In genomic region chr5:143423899-143424519, GRCm38 (mm10) we compare ENCODE assay signal across 10 mouse cellular contexts. TPM values are rescaled to one million over a fixed set of nuclear protein-coding genes. Genes with fewer than 3 reads are reported as not detected.
A peak's percentile ranks its signal among the peaks of the same experiment; 100 is the strongest.
DNase-seq lines count a peak whose midpoint lies in the region; ATAC-seq lines count a peak whose summit lies in the region.
"Had no signal": no experiment of that assay in that cellular context is flagged by ENCODE, and none has a peak within 500 bp of the region (broad histone marks: within the 10 kb centered on the region; RNA-seq: fewer than 3 reads in every experiment).

No protein-coding gene starts in this region.

- H3K27me3 ChIP-seq in hindbrain, embryonic 14.5 days (ENCODE audit: control insufficient read depth, insufficient read depth, low read length): no peaks in the 10 kb centered on the region
- H3K27me3 ChIP-seq in hindbrain, embryonic 16.5 days (replicated peaks; ENCODE audit: control insufficient read depth, insufficient read depth, low read length): no peaks in the 10 kb centered on the region
- no peaks in the 10 kb centered on the region for H3K27me3 ChIP-seq in heart, embryonic 14.5 days (ENCODE audit: control insufficient read depth, insufficient read depth, low read length)
- no peaks in the 10 kb centered on the region for H3K27me3 ChIP-seq in stomach, embryonic 16.5 days (ENCODE audit: control insufficient read depth, insufficient read depth, low read length)
- H3K27me3 ChIP-seq: embryonic facial prominence, embryonic 13.5 days; neural tube, embryonic 13.5 days had no signal

- peaks cover 37% of the 10 kb centered on the region for H3K36me3 ChIP-seq in hindbrain, embryonic 14.5 days (replicated peaks; ENCODE audit: control insufficient read depth, insufficient read depth)
- H3K36me3 ChIP-seq in hindbrain, embryonic 16.5 days (ENCODE audit: control insufficient read depth, insufficient read depth, low read length): peaks cover 17% of the 10 kb centered on the region
- H3K36me3 ChIP-seq in heart, embryonic 14.5 days (ENCODE audit: control insufficient read depth, insufficient read depth, low read length): peaks cover 43% of the 10 kb centered on the region
- peaks cover 21% of the 10 kb centered on the region for H3K36me3 ChIP-seq in stomach, embryonic 16.5 days (ENCODE audit: control insufficient read depth, insufficient read depth, low read length)

- WGBS in hindbrain, embryonic 14.5 days: 38% methylated on average over 6 of the region's 6 CpGs
- 35% methylated on average over 6 of the region's 6 CpGs for WGBS in hindbrain, embryonic 16.5 days
- WGBS in heart, embryonic 14.5 days: 26% methylated on average over 6 of the region's 6 CpGs
- 19% methylated on average over 6 of the region's 6 CpGs for WGBS in stomach, embryonic 16.5 days

- no peaks in the 10 kb centered on the region for H3K4me1 ChIP-seq in hindbrain, embryonic 14.5 days (replicated peaks; ENCODE audit: control insufficient read depth, insufficient read depth, low read length)
- no peaks in the 10 kb centered on the region for H3K4me1 ChIP-seq in hindbrain, embryonic 16.5 days (ENCODE audit: control insufficient read depth, insufficient read depth, low read depth, low read length)
- H3K4me1 ChIP-seq in heart, embryonic 14.5 days (ENCODE audit: control insufficient read depth in 2 of 2, insufficient read depth in 2 of 2, low read length in 2 of 2): no peaks in the 10 kb centered on the region
- H3K4me1 ChIP-seq in stomach, embryonic 16.5 days (ENCODE audit: control insufficient read depth, insufficient read depth, low read length): no peaks in the 10 kb centered on the region
- H3K4me1 ChIP-seq: embryonic facial prominence, embryonic 13.5 days; neural tube, embryonic 13.5 days had no signal

- no peak overlapping the region for H3K4me3 ChIP-seq in hindbrain, embryonic 14.5 days (replicated peaks; ENCODE audit: low read length)
- no peak overlapping the region for H3K4me3 ChIP-seq in hindbrain, embryonic 16.5 days (ENCODE audit: low read length)
- no peak overlapping the region for H3K4me3 ChIP-seq in heart, embryonic 14.5 days (ENCODE audit: control insufficient read depth in 1 of 2, insufficient read depth in 1 of 2, low read depth in 1 of 2, low read length in 2 of 2)
- H3K4me3 ChIP-seq in stomach, embryonic 16.5 days (replicated peaks; ENCODE audit: low read length): no peak overlapping the region
- H3K4me3 ChIP-seq: embryonic facial prominence, embryonic 13.5 days; neural tube, embryonic 13.5 days had no signal

- H3K9ac ChIP-seq in hindbrain, embryonic 14.5 days: no peak overlapping the region
- H3K9ac ChIP-seq in hindbrain, embryonic 16.5 days (ENCODE audit: low read depth, low read length): no peak overlapping the region
- no peak overlapping the region for H3K9ac ChIP-seq in heart, embryonic 14.5 days (ENCODE audit: low read length)
- no peak overlapping the region for H3K9ac ChIP-seq in stomach, embryonic 16.5 days (ENCODE audit: low read length)
- H3K9ac ChIP-seq: embryonic facial prominence, embryonic 13.5 days; neural tube, embryonic 13.5 days had no signal

- H3K27ac ChIP-seq in hindbrain, embryonic 14.5 days: no peak overlapping the region
- no peak overlapping the region for H3K27ac ChIP-seq in hindbrain, embryonic 16.5 days (ENCODE audit: low read depth, low read length)
- no peak overlapping the region for H3K27ac ChIP-seq in heart, embryonic 14.5 days (replicated peaks in 1 of 2; ENCODE audit: control insufficient read depth in 1 of 2, insufficient read depth in 1 of 2, low read depth in 2 of 2, low read length in 2 of 2)
- no peak overlapping the region for H3K27ac ChIP-seq in stomach, embryonic 16.5 days (ENCODE audit: low read length)
- H3K27ac ChIP-seq: embryonic facial prominence, embryonic 13.5 days; neural tube, embryonic 13.5 days had no signal

- ATAC-seq in hindbrain, embryonic 14.5 days (ENCODE audit: low FRiP score): no peak
- no peak for ATAC-seq in hindbrain, embryonic 16.5 days
- peak; percentile 43; the same call in 1 of the 2 replicates for ATAC-seq in heart, embryonic 14.5 days (ENCODE audit: insufficient number of reproducible peaks, insufficient read depth, low FRiP score, low read depth)
- ATAC-seq in stomach, embryonic 16.5 days (ENCODE audit: insufficient read depth, low FRiP score): 0 out of 2 replicates have a peak, but pooled peaks have one; percentile 33

- no peaks in the 10 kb centered on the region for H3K9me3 ChIP-seq in hindbrain, embryonic 14.5 days (ENCODE audit: control insufficient read depth, low read length)
- H3K9me3 ChIP-seq in hindbrain, embryonic 16.5 days (ENCODE audit: control insufficient read depth, low read length): no peaks in the 10 kb centered on the region
- H3K9me3 ChIP-seq in heart, embryonic 14.5 days (ENCODE audit: control insufficient read depth, low read length): no peaks in the 10 kb centered on the region
- no peaks in the 10 kb centered on the region for H3K9me3 ChIP-seq in stomach, embryonic 16.5 days (replicated peaks; ENCODE audit: control insufficient read depth, low read length)
- H3K9me3 ChIP-seq: embryonic facial prominence, embryonic 13.5 days; neural tube, embryonic 13.5 days had no signal

- DNase-seq in hindbrain, embryonic 14.5 days (ENCODE audit: low spot score): peak; percentile 64
- peak; percentile 79 for DNase-seq in NIH3T3 (ENCODE audit: low read depth)
- peak; percentile 78 to 87 for DNase-seq in cerebellum, postnatal 10 days
- DNase-seq in layer of hippocampus, adult 9-10 months (ENCODE audit: low spot score): peak; percentile 26
- DNase-seq in lung, postnatal 4 days: peak; percentile 42 to 77

- H3K4me2 ChIP-seq in hindbrain, embryonic 14.5 days (replicated peaks): no peak overlapping the region
- no peak overlapping the region for H3K4me2 ChIP-seq in hindbrain, embryonic 16.5 days (ENCODE audit: low read length)
- no peak overlapping the region for H3K4me2 ChIP-seq in heart, embryonic 14.5 days (ENCODE audit: low read length)
- no peak overlapping the region for H3K4me2 ChIP-seq in stomach, embryonic 16.5 days (ENCODE audit: low read depth, low read length)
- H3K4me2 ChIP-seq: embryonic facial prominence, embryonic 13.5 days; neural tube, embryonic 13.5 days had no signal

RNA-seq across cellular contexts. Expression of gene Kdelr2, which starts 20.4 kb away (rescaled TPM):
- polyA plus RNA-seq in hindbrain, embryonic 14.5 days (2014; fragmentation: Nextera tagmentation; extraction: Ambion mirVana): 146 and 147 TPM in 2 replicates
- 123 and 138 TPM in 2 replicates for polyA plus RNA-seq in hindbrain, embryonic 16.5 days (2015; fragmentation: Nextera tagmentation; extraction: Ambion mirVana)
- 228 and 254 TPM in 2 replicates for polyA plus RNA-seq in heart, embryonic 14.5 days (2014; fragmentation: Nextera tagmentation; extraction: Ambion mirVana)
- 364 and 376 TPM in 2 replicates for polyA plus RNA-seq in stomach, embryonic 16.5 days (2015; fragmentation: Nextera tagmentation; extraction: Ambion mirVana)

RNA-seq across cellular contexts. Expression of gene Daglb, which starts 40.4 kb away (rescaled TPM):
- 17.1 and 17.5 TPM in 2 replicates for polyA plus RNA-seq in hindbrain, embryonic 14.5 days (2014; fragmentation: Nextera tagmentation; extraction: Ambion mirVana)
- 21.8 and 23.0 TPM in 2 replicates for polyA plus RNA-seq in hindbrain, embryonic 16.5 days (2015; fragmentation: Nextera tagmentation; extraction: Ambion mirVana)
- polyA plus RNA-seq in heart, embryonic 14.5 days (2014; fragmentation: Nextera tagmentation; extraction: Ambion mirVana): 10.8 TPM in 2 replicates
- 10.3 and 11.5 TPM in 2 replicates for polyA plus RNA-seq in stomach, embryonic 16.5 days (2015; fragmentation: Nextera tagmentation; extraction: Ambion mirVana)

Comparison
In these comparisons a context has a peak if more than half of its experiments do, and no peak if none do; other contexts are left out.
1. ATAC-seq: peak in heart, embryonic 14.5 days (single experiment) and stomach, embryonic 16.5 days (single experiment); none in hindbrain, embryonic 14.5 days (single experiment) and hindbrain, embryonic 16.5 days (single experiment).
2. DNase-seq: peak in every context shown above with its lines; median percentile 82 in cerebellum, postnatal 10 days; 79 in NIH3T3; 64 in hindbrain, embryonic 14.5 days; 60 in lung, postnatal 4 days; 26 in layer of hippocampus, adult 9-10 months.